8 mouse cellular contexts compared by ENCODE assay signal in genomic region chr7:4178438-4178837, GRCm38 (mm10). TPM values are rescaled to one million over a fixed set of nuclear protein-coding genes. Genes with fewer than 3 reads are reported as not detected.
A peak's percentile ranks its signal among the peaks of the same experiment; 100 is the strongest.
DNase-seq lines count a peak whose midpoint lies in the region; ATAC-seq lines count a peak whose summit lies in the region.
"Had no signal": no experiment of that assay in that cellular context is flagged by ENCODE, and none has a peak within 500 bp of the region (broad histone marks: within the 10 kb centered on the region; RNA-seq: fewer than 3 reads in every experiment).

No protein-coding gene starts in this region.

- no peak overlapping the region for H3K4me2 ChIP-seq in hindbrain, embryonic 13.5 days
- H3K4me2 ChIP-seq: neural tube, embryonic 13.5 days had no signal

- no peak overlapping the region for H3K9ac ChIP-seq in hindbrain, embryonic 13.5 days
- H3K9ac ChIP-seq: neural tube, embryonic 13.5 days had no signal

- H3K27me3 ChIP-seq in hindbrain, embryonic 13.5 days = no peaks in the 10 kb centered on the region
- H3K27me3 ChIP-seq: neural tube, embryonic 13.5 days had no signal

- ATAC-seq in hindbrain, embryonic 13.5 days (ENCODE audit: low FRiP score) = no peak

- WGBS in hindbrain, embryonic 13.5 days = 50% methylated on average over 3 of the region's 3 CpGs

- no peaks in the 10 kb centered on the region for H3K4me1 ChIP-seq in hindbrain, embryonic 13.5 days (replicated peaks)
- H3K4me1 ChIP-seq: neural tube, embryonic 13.5 days had no signal

- no peak overlapping the region for H3K27ac ChIP-seq in hindbrain, embryonic 13.5 days
- H3K27ac ChIP-seq: neural tube, embryonic 13.5 days had no signal

- no peaks in the 10 kb centered on the region for H3K9me3 ChIP-seq in hindbrain, embryonic 13.5 days
- H3K9me3 ChIP-seq: neural tube, embryonic 13.5 days had no signal

- no peaks in the 10 kb centered on the region for H3K36me3 ChIP-seq in hindbrain, embryonic 13.5 days
- H3K36me3 ChIP-seq: neural tube, embryonic 13.5 days had no signal

- H3K4me3 ChIP-seq in hindbrain, embryonic 13.5 days = no peak overlapping the region
- H3K4me3 ChIP-seq: neural tube, embryonic 13.5 days had no signal

- peak; percentile 21 for DNase-seq in thymus, postnatal 0 days (ENCODE audit: low spot score)
- no peak for DNase-seq in thymus, postnatal 36 days
- DNase-seq in adrenal gland, postnatal 36 days = peak; percentile 65 to 77
- DNase-seq in kidney, postnatal 14 days = peak; percentile 76
- peak; percentile 80 for DNase-seq in testis, postnatal 10 days (ENCODE audit: low spot score)
- DNase-seq in right cerebral cortex, postnatal 4 days = no peak

RNA-seq across cellular contexts. Expression of gene Cdc42ep5, which starts 13.8 kb away (rescaled TPM):
- 12.3 and 12.6 TPM in 2 replicates for polyA plus RNA-seq in thymus, postnatal 0 days (2015; fragmentation: Nextera tagmentation; extraction: Ambion mirVana)
- total RNA-seq in adrenal gland, postnatal 36 days (2021) = 10 to 100 TPM; 35.5 to 48.5 TPM
- 8.4 and 10.1 TPM in 2 replicates for polyA plus RNA-seq in hindbrain, embryonic 13.5 days (2015; fragmentation: Nextera tagmentation; extraction: Ambion mirVana)

RNA-seq across cellular contexts. Expression of gene Leng9, which starts 28.3 kb away (rescaled TPM):
- 7.0 and 8.7 TPM in 2 replicates for polyA plus RNA-seq in thymus, postnatal 0 days (2015; fragmentation: Nextera tagmentation; extraction: Ambion mirVana)
- 10 to 100 TPM; 11.4 to 17.6 TPM for total RNA-seq in adrenal gland, postnatal 36 days (2021)
- 4.7 TPM in 2 replicates for polyA plus RNA-seq in hindbrain, embryonic 13.5 days (2015; fragmentation: Nextera tagmentation; extraction: Ambion mirVana)

RNA-seq across cellular contexts. Expression of gene Leng8, which starts 41.6 kb away (rescaled TPM):
- 23.0 and 30.9 TPM in 2 replicates for polyA plus RNA-seq in thymus, postnatal 0 days (2015; fragmentation: Nextera tagmentation; extraction: Ambion mirVana)
- 10 to 100 TPM; 70.0 to 88.7 TPM for total RNA-seq in adrenal gland, postnatal 36 days (2021)
- polyA plus RNA-seq in hindbrain, embryonic 13.5 days (2015; fragmentation: Nextera tagmentation; extraction: Ambion mirVana) = 77.0 and 79.4 TPM in 2 replicates

RNA-seq across cellular contexts. Expression of gene Lilra5, which starts 59.1 kb away (rescaled TPM):
- polyA plus RNA-seq in thymus, postnatal 0 days (2015; fragmentation: Nextera tagmentation; extraction: Ambion mirVana) = 0.08 TPM in 1 of 2 replicates, not detected in the other
- 1 to 10 TPM; 1.9 to 2.5 TPM for total RNA-seq in adrenal gland, postnatal 36 days (2021)
- polyA plus RNA-seq in hindbrain, embryonic 13.5 days (2015; fragmentation: Nextera tagmentation; extraction: Ambion mirVana) = not detected in 2 replicates
- polyA plus RNA-seq: neural tube, embryonic 13.5 days had no signal

RNA-seq across cellular contexts. Expression of gene Ttyh1, which starts 59.2 kb away (rescaled TPM):
- polyA plus RNA-seq in thymus, postnatal 0 days (2015; fragmentation: Nextera tagmentation; extraction: Ambion mirVana) = 0.76 and 0.96 TPM in 2 replicates
- 1 to 10 TPM; 1.9 to 3.5 TPM for total RNA-seq in adrenal gland, postnatal 36 days (2021)
- polyA plus RNA-seq in hindbrain, embryonic 13.5 days (2015; fragmentation: Nextera tagmentation; extraction: Ambion mirVana) = 132 and 138 TPM in 2 replicates

Comparison
In these comparisons a context has a peak if more than half of its experiments do, and no peak if none do; other contexts are left out.
1. DNase-seq: peak in thymus, postnatal 0 days (single experiment), adrenal gland, postnatal 36 days (2 of 2), kidney, postnatal 14 days (single experiment) and testis, postnatal 10 days (single experiment); none in thymus, postnatal 36 days (0 of 2) and right cerebral cortex, postnatal 4 days (single experiment).